Mouse (Mus musculus) skeletal muscle tissue, postnatal 0 days (tissue): ENCODE measurements around the gene Cphx1. TPM values are rescaled to one million over a fixed set of nuclear protein-coding genes. Genes with fewer than 3 reads are reported as not detected.

ENCODE experiments used
- polyA plus RNA-seq: library from polyadenylated mRNA; unstranded; fragments of >200 nt; fragmentation: Nextera tagmentation; extraction: Ambion mirVana; gene quantifications from 2 replicates; pipeline ENCODE4 v1.2.1, GENCODE M21; 2015

Cphx1 gene
- 0.15 TPM in 1 of 2 replicates, not detected in the other for polyA plus RNA-seq

DNA sequence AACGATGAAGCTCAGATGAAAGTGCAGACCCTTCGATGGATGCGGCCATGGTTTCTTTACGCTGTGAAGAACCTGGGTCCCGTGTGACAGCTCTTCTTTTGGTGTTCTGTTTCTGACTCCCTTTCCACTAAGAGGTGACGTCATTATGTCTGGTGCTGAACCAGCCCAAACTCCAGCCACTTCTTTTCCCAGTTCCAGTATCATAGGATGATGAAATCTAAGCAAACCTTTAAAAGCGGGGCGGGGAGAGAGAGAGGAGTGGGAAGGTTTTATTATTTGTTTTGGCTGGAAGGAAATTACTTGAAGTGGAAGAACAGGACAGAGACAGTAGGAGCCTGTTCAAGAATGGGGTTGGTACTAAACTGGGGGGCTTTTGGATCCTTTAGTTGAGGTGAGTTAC is at the start of gene Cphx1:
Gene Cphx1, plus strand, starts transcription at position 301 of the 400 bp plus-strand sequence.

DNA sequence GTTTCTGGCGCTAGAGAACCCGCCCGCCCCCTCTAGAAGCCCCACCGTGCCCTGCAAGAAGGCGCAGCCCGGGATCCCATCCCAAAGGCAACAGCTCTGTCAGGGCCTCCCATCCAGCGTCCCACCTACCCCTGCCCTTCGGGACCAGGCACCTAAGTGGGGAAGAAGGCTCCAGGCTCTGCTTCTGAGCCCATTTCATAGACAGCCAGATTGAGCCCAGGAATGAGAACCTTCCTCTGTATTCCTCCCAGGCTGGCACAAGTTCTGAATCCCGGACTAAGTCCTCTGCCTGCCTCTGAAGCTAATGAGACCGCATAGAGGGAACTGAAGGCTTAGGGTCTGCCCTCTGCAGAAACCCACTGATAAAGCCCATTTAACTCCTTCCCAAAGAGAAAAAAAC is 35.1 kb upstream of the Cphx1 start, which contains the start of gene Plac9a:
Gene Plac9a, minus strand, starts transcription at position 101 of the 400 bp plus-strand sequence.

DNA sequence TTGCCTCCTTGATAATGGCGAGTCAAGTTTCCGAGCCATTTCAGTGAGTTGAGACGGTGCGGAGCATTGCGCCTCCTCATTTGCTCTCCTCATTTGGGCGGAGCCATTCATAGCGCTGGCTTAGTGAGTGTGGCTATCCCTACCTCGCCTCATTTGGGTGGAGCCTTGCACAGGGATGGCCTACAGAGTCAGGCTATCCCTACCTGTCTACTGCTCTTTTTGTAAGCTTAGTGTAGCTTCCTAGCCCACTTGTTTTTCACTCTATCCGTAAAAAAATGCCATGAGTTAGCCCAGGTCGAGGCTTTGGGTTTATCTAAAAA is 10.6 kb upstream of the Cphx1 start, which contains the start of gene Tmem254a:
Gene Tmem254a, minus strand, starts transcription at position 111 of the 320 bp plus-strand sequence.

DNA sequence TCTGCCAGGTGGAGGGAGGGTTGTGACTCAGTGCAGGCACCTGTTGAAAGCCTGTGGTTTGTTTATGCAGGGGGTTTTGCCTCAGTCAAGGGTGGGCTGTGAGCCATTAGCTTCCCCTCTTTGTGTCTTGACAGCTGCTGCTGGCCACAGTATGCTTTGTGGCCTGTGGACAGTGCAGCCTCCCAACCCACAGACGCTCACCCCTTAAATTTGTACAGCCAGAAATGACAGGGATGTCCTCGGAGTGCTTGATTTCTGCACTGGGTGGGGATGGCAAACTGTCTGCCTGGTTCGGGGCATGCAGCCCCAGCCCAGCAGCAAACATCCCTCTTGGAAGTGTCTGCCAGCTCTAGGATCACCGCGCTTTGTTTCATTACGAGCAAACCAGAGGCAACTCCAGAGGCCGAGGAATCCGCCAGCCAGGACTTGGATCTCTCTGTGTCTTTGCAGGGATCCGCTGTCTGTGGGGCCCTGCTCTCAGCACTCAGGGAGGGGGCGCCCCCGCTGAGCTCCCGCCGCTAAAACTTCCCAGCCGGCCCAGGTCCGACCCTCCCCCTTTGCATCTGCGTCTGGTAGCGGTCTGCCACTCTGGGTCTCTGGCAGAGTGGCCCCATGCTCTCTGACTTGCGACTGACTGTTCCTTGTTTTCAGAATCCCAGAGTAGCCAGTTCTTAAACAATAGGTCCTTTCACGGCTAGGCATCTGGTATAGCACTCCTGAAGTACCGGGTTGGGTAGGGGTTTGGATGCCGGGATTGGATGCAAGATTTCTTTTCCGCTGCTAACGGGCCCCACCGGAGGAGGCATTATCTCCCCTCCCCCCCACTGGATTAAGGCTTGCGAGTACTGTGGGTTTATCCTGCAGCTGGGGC is 40.5 kb downstream of the Cphx1 start, which contains the start of gene Duxbl1:
Gene Duxbl1, plus strand, starts transcription at position 207 of the 871 bp plus-strand sequence.

Other genes with a start within 250 kb of the Cphx1 start
- 45.7 and 50.9 TPM in 2 replicates for gene Ppif, start 244.2 kb upstream of the Cphx1 start, polyA plus RNA-seq
- 33.4 and 36.6 TPM in 2 replicates for gene Zcchc24, start 169.3 kb upstream of the Cphx1 start, polyA plus RNA-seq
- gene Anxa11, start 96.1 kb upstream of the Cphx1 start, polyA plus RNA-seq, result 85.0 and 87.0 TPM in 2 replicates
- 2.8 and 3.4 TPM in 2 replicates for gene Plac9a, start 35.2 kb upstream of the Cphx1 start, polyA plus RNA-seq
- gene Tmem254a, start 10.6 kb upstream of the Cphx1 start, polyA plus RNA-seq, result 1.3 and 1.6 TPM in 2 replicates
- 0.69 and 1.1 TPM in 2 replicates for gene Duxbl1, start 40.3 kb downstream of the Cphx1 start, polyA plus RNA-seq
- 85.2 and 92.5 TPM in 2 replicates for gene Gm9780, start 104.4 kb downstream of the Cphx1 start, polyA plus RNA-seq
- 20.6 and 23.9 TPM in 2 replicates for gene Tmem254c, start 129.1 kb downstream of the Cphx1 start, polyA plus RNA-seq
- gene Cphx2, start 143.2 kb downstream of the Cphx1 start, polyA plus RNA-seq, result not detected in 2 replicates
- not detected in 2 replicates for gene Cphx3, start 144.0 kb downstream of the Cphx1 start, polyA plus RNA-seq
- gene Duxbl2, start 180.0 kb downstream of the Cphx1 start, polyA plus RNA-seq, result 0.94 TPM in 1 of 2 replicates, not detected in the other
- gene Plac9b, start 244.2 kb downstream of the Cphx1 start, polyA plus RNA-seq, result 81.8 and 114 TPM in 2 replicates